ENCODE assay signal across 17 mouse cellular contexts in genomic region chr13:51184896-51185295, GRCm38 (mm10). TPM values are rescaled to one million over a fixed set of nuclear protein-coding genes. Genes with fewer than 3 reads are reported as not detected.
"Had no signal": no experiment of that assay in that cellular context is flagged by ENCODE, and none has a peak within 500 bp of the region (broad histone marks: within the 10 kb centered on the region; RNA-seq: fewer than 3 reads in every experiment).

No protein-coding gene starts in this region.

- H3K36me3 ChIP-seq: liver, embryonic 13.5 days; liver, embryonic 15.5 days; midbrain, embryonic 12.5 days; neural tube, embryonic 12.5 days; stomach, embryonic 15.5 days had no signal

- H3K9ac ChIP-seq: liver, embryonic 13.5 days; liver, embryonic 15.5 days; liver, postnatal 0 days; midbrain, embryonic 12.5 days; neural tube, embryonic 12.5 days; stomach, embryonic 15.5 days had no signal

- ATAC-seq: liver, postnatal 0 days had no signal

- H3K27ac ChIP-seq: liver, embryonic 13.5 days; liver, embryonic 15.5 days; macrophage; midbrain, embryonic 12.5 days; neural tube, embryonic 12.5 days; stomach, embryonic 15.5 days; stomach, postnatal 0 days had no signal

- H3K9me3 ChIP-seq: liver, embryonic 15.5 days; midbrain, embryonic 12.5 days; neural tube, embryonic 12.5 days; stomach, embryonic 15.5 days had no signal

- H3K4me2 ChIP-seq: liver, embryonic 11.5 days; liver, embryonic 13.5 days; liver, embryonic 15.5 days; midbrain, embryonic 12.5 days; neural tube, embryonic 12.5 days; stomach, embryonic 15.5 days had no signal

- H3K27me3 ChIP-seq: liver, embryonic 13.5 days; liver, embryonic 15.5 days; midbrain, embryonic 12.5 days; neural tube, embryonic 12.5 days; stomach, embryonic 15.5 days had no signal

- DNase-seq: liver; liver, embryonic 13.5 days; liver, postnatal 0 days; lung, postnatal 14 days; midbrain, embryonic 14.5 days; right cerebral cortex, postnatal 14 days; thymus, adult 2 months; thymus, postnatal 25 days; thymus, postnatal 4 days had no signal

- H3K4me1 ChIP-seq: liver, embryonic 13.5 days; liver, embryonic 15.5 days; megakaryocyte, embryonic 14.5 days; midbrain, embryonic 12.5 days; neural tube, embryonic 12.5 days; stomach, embryonic 15.5 days had no signal

- H3K4me3 ChIP-seq: liver, embryonic 13.5 days; liver, embryonic 15.5 days; megakaryocyte, embryonic 14.5 days; midbrain, embryonic 12.5 days; neural tube, embryonic 12.5 days; stomach, embryonic 15.5 days had no signal

RNA-seq across cellular contexts. Expression of gene Nxnl2, which starts 14.1 kb away (rescaled TPM):
- polyA plus RNA-seq: liver, embryonic 13.5 days; macrophage had no signal
